Mouse (Mus musculus) splenic B cell, adult 2 months (primary cell): ENCODE data around the gene Trpm2.
"Not testable (repeated sequence)": the region's sequence is repeated elsewhere in the genome, so short reads cannot be mapped to it uniquely, and the experiment has no call there.

Experiments used
- DNase-seq: peaks from one replicate; pipeline ENCODE4 v3.0.0-alpha.2; 2011; ENCODE audit warnings: low read depth, low spot score
- H3K27me3 ChIP-seq: 2 replicates; pipeline ENCODE4 v1.6.1; 2012; ENCODE audit warnings: mild to moderate bottlenecking, low read length, moderate library complexity, mixed read lengths; ENCODE audit not compliant: control insufficient read depth, poor library complexity, insufficient read depth, severe bottlenecking
- H3K36me3 ChIP-seq: 2 replicates; pipeline ENCODE4 v1.6.1; 2012; ENCODE audit warnings: mild to moderate bottlenecking, low read length, moderate library complexity, mixed read lengths; ENCODE audit not compliant: control insufficient read depth, poor library complexity, insufficient read depth, severe bottlenecking

Gene Trpm2

GRCm38 (mm10) chr10:77971191-77971590, 828 bp upstream of the Trpm2 start:
- Histone ChIP-seq H3K36me3 (no peaks in the 10 kb centered on the region; the same call in 1 of the 2 replicates), H3K27me3 (no peaks in the 10 kb centered on the region)
- DNase-seq: peak; percentile 46

DNA sequence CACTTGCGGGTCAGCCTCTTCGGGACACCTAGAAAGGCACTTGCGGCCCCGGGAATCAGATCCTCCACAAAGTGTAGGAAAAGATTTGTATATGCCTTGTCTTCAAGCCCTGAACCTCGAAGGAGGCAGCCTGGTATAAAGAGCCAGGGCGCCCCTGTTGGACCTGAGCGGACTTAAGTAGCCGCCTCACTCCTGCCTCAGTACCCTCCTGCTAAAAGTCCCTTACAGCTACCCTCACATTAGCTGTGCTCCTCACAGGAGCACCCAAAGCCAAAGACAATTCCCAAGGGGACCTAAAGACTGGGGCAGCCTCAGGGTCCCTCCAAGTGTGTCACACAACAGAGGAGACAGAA, 414 bp downstream of the Trpm2 start:
- no peaks in the 10 kb centered on the region for H3K27me3 ChIP-seq
- no peaks in the 10 kb centered on the region; the same call in 1 of the 2 replicates for H3K36me3 ChIP-seq
- no peak for DNase-seq

- DNase-seq: peak; percentile 59
- H3K27me3 ChIP-seq: no peaks in the 10 kb centered on the region
- no peaks in the 10 kb centered on the region; the same call in 1 of the 2 replicates for H3K36me3 ChIP-seq
Measured at GRCm38 (mm10) chr10:77969274-77969972, 940 bp downstream of the Trpm2 start.

DNA sequence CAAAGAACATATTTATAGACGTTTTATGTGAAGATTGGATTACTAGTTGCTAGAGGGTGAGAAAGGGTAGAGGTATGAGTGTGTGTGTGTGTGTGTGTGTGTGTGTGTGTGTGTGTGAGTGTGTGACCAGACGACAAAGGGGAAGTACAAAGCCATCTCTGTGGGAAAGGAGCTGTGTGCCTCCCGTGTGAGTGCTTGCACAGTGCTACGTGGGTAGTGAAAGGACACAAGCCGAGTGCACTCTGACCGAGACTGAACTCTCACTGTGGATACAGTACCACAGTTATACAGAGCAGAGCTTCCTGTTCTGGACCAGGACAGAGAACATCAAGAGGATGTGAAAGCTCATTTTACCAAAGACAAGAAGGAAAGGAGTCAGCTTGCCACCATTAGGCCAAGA, 6.4 kb downstream of the Trpm2 start:
- H3K36me3 ChIP-seq: no peaks in the 10 kb centered on the region
- H3K27me3 ChIP-seq: no peaks in the 10 kb centered on the region
- DNase-seq: peak; percentile 57

DNA sequence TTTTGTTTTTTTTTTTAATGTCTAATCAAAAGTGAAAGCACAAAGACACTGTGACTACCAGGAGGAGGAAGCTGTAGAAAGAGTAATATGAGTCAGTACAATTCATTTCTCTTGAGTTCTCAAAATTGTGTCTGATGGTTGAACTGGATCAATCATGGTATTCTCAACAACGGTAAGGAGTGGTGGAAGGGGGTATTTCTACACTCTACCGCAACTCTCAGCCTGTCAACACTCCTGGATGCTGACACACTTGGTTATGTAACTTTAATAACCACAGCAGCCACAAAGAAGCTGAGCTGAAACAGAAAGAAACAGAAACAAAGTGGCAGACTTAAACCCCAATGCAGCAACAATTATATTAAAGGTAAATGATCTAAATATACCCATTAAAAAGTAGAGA, 7.6 kb downstream of the Trpm2 start:
- Histone ChIP-seq H3K27me3 (no peaks in the 10 kb centered on the region), H3K36me3 (no peaks in the 10 kb centered on the region)
- no peak for DNase-seq

DNA sequence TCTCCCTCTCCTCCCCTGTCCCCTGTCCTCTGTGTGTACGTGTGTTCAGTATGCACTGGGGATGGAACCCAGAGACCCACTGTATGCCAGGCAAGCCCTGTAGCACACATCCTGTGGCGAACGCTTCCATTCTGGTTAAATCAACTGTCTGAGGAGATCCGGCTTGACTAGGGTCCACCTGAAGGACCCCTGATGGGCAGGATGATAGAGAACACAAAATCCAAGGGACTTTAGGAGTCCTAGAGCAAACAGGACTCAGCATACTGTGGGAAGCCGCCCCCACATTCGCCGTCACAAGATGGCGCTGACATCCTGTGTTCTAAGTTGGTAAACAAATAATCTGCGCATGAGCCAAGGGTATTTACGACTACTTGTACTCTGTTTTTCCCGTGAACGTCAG, 19.9 kb downstream of the Trpm2 start:
- H3K36me3 ChIP-seq, DNase-seq, H3K27me3 ChIP-seq: not testable (repeated sequence)

DNA sequence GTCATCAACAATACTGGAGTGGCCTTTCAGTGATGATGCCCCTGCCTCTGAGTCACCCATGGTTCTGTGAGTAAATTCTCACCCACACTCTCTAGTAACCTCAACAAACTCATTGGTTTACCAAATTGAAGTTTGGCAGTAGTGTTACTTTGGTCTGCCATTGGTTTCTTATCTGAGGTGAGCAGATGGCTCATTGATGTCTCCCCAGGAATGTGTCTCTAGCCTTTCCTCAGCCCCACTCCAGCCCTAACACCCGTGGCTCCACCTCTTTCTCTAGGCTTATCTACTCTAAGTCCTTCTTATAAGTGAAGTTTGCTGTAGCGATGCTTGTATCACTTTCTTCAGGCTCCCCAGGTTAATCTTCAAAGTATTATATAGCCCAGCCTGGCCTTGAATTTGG, 30.7 kb downstream of the Trpm2 start:
- no peaks in the 10 kb centered on the region for H3K36me3 ChIP-seq
- H3K27me3 ChIP-seq: no peaks in the 10 kb centered on the region
- DNase-seq: no peak

GRCm38 (mm10) chr10:77927375-77927774, 43.0 kb downstream of the Trpm2 start:
- H3K27me3 ChIP-seq: no peaks in the 10 kb centered on the region
- DNase-seq: no peak
- no peaks in the 10 kb centered on the region for H3K36me3 ChIP-seq

GRCm38 (mm10) chr10:77926140-77926539, 44.2 kb downstream of the Trpm2 start:
- DNase-seq: peak; percentile 70
- H3K36me3 ChIP-seq: no peaks in the 10 kb centered on the region
- H3K27me3 ChIP-seq: no peaks in the 10 kb centered on the region

DNA sequence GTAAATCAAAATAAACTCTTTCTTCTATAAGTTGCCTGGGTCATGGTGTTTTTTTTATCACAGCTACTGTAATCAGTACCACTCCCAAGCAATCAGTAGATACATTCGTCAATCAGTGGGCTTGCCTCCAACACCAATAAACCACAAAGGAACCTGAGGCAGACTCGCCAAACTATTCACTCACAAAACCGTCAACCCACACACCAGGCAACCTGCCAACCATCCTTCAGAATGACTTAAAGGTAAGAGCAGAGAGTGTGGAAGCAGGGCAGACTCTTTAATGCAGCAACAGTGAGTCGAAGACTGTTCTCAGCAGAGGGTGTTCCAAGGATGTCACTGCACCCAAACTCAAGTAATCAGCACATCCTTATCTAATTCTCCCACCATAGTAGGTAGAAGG, 47.7 kb downstream of the Trpm2 start:
- Histone ChIP-seq H3K27me3 (no peaks in the 10 kb centered on the region), H3K36me3 (no peaks in the 10 kb centered on the region)
- DNase-seq: no peak

- Histone ChIP-seq H3K36me3 (no peaks in the 10 kb centered on the region), H3K27me3 (no peaks in the 10 kb centered on the region)
- no peak for DNase-seq
Measured at GRCm38 (mm10) chr10:77921009-77921408, 49.4 kb downstream of the Trpm2 start.

DNA sequence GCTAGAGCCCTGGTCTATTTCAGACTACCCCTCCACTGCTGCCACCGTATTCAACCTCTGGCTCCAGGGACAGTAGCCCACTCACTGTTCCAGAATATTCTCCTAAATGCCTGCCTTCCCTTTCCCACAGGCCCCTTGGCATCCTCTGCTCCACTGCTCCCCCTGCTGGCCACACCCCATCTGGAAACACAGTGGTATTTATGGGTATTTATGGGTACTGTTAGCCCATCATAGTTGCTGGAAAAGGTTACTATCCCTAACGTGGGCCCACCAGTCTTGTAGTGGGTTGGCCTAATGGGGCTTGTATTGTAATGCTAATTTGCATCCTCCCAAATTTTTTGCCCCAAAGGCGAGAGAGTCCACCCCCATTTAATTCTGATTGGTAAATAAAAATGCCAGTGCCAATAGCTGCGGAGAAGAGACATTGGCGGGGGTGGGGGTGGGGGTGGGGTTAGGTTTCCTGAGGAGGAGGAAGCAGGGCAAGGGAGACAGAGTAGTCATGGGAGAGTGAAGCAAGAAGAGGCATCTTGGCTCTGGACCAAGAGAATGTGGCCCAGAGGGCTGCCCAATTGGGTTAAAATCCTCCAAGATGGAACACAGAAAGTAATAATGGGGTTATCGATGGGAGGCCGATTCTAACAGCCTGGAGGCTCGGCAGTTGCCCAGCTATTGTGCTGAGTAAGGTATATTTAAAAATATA, 53.6 kb downstream of the Trpm2 start:
- Histone ChIP-seq H3K36me3 (no peaks in the 10 kb centered on the region), H3K27me3 (no peaks in the 10 kb centered on the region)
- DNase-seq: peak; percentile 61

GRCm38 (mm10) chr10:77913292-77913691, 57.1 kb downstream of the Trpm2 start:
- no peak for DNase-seq
- H3K36me3 ChIP-seq: no peaks in the 10 kb centered on the region
- H3K27me3 ChIP-seq: no peaks in the 10 kb centered on the region; the same call in 1 of the 2 replicates

- Histone ChIP-seq H3K36me3 (no peaks in the 10 kb centered on the region), H3K27me3 (no peaks in the 10 kb centered on the region; the same call in 1 of the 2 replicates)
- DNase-seq: no peak
Measured at GRCm38 (mm10) chr10:77912605-77913004, 57.8 kb downstream of the Trpm2 start.

DNA sequence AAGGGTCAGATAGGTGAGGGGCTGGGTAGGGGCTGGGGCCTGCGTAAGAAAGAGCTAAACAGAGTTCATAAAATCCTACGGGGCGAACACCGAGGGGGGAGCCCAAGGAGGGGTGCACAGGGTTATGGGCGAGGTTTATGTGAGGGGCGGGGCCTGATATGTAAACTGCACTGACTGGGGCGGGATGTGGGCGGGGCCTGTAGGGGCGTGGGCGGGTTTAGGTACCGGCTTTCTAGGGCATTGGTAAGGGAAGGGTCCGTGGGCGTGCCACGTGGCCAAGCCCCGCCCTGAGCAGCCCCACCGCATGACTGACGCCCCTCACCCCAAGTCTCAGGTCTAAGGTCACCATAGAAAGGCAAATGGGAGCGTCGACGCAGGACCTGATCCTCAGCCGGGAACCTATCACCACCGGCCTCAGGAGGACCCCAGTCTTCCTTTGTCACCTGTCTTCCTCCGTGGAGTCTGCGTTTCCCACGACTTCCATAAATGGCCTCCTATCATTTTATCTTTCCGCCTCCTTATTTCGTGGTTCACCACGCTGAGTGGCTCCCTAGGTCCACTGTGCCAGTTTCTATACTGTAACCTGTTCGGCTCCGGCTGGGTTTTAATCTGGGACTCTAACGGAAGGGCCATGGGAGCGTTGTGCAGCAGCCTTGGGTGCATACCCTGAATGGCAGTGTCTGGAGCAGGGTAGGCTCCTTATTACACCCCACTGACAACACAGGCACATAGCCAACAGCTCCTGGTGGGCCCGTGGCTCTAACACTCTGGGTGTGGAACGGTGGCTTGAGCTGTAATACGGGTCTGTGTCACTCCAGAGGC, 67.3 kb downstream of the Trpm2 start:
- no peaks in the 10 kb centered on the region for H3K27me3 ChIP-seq
- H3K36me3 ChIP-seq: no peaks in the 10 kb centered on the region
- DNase-seq: peak; percentile 59
